16 mouse cellular contexts compared by ENCODE assay signal in the genomic region with DNA sequence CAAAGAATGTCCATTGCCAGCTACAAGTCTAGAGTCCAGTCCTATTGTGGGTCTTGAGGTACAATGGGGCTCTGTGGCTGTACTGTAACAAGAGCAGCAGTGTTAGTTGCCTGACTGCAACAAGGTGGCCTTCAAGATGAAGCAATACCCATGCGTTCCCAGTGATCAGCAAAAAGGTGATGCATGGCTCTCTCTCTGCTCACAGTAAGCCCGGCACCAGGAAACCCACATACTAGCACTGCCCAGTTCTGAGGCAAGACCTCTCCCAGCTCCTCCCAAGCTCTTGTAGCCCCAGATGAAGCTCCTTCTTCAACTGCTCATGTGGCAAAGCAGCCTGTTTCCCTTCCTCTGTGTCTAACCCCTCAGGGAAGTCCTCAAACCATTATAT. TPM values are rescaled to one million over a fixed set of nuclear protein-coding genes. Genes with fewer than 3 reads are reported as not detected.
"Had no signal": no experiment of that assay in that cellular context is flagged by ENCODE, and none has a peak within 500 bp of the region (broad histone marks: within the 10 kb centered on the region; RNA-seq: fewer than 3 reads in every experiment).

No protein-coding gene starts in this region.

- H3K9me3 ChIP-seq: limb, embryonic 15.5 days; liver, embryonic 13.5 days; midbrain, embryonic 12.5 days had no signal

- ATAC-seq: midbrain, embryonic 16.5 days had no signal

- H3K36me3 ChIP-seq: limb, embryonic 15.5 days; liver, embryonic 13.5 days; midbrain, embryonic 12.5 days had no signal

- H3K27me3 ChIP-seq: limb, embryonic 15.5 days; liver, embryonic 13.5 days had no signal

- H3K4me2 ChIP-seq: limb, embryonic 15.5 days; liver, embryonic 13.5 days; midbrain, embryonic 12.5 days had no signal

- H3K27ac ChIP-seq: liver, embryonic 13.5 days; midbrain, embryonic 12.5 days had no signal

- H3K9ac ChIP-seq: limb, embryonic 15.5 days; liver, embryonic 13.5 days; midbrain, embryonic 12.5 days had no signal

- H3K4me3 ChIP-seq: limb, embryonic 15.5 days; liver, embryonic 13.5 days; midbrain, embryonic 12.5 days had no signal

- DNase-seq: kidney, adult 8-10 months; kidney, postnatal 36 days; layer of hippocampus, adult 9-11 months; layer of hippocampus, postnatal 36 days; liver, embryonic 13.5 days; lung, adult 18-20 months; right cerebral cortex, adult 18-20 months; right cerebral cortex, postnatal 25 days; thymus, postnatal 36 days had no signal

RNA-seq across cellular contexts. Expression of gene Tnnt3, which starts 57.4 kb away (rescaled TPM):
- total RNA-seq: layer of hippocampus, adult 18-20 months; layer of hippocampus, postnatal 36 days; left cerebral cortex, postnatal 25 days; megakaryocyte-erythroid progenitor cell, adult 5-6 weeks had no signal
- polyA plus RNA-seq: small intestine, adult 2 months had no signal
